Mouse (Mus musculus): Measurements from ENCODE around the gene Fat1.

DNA sequence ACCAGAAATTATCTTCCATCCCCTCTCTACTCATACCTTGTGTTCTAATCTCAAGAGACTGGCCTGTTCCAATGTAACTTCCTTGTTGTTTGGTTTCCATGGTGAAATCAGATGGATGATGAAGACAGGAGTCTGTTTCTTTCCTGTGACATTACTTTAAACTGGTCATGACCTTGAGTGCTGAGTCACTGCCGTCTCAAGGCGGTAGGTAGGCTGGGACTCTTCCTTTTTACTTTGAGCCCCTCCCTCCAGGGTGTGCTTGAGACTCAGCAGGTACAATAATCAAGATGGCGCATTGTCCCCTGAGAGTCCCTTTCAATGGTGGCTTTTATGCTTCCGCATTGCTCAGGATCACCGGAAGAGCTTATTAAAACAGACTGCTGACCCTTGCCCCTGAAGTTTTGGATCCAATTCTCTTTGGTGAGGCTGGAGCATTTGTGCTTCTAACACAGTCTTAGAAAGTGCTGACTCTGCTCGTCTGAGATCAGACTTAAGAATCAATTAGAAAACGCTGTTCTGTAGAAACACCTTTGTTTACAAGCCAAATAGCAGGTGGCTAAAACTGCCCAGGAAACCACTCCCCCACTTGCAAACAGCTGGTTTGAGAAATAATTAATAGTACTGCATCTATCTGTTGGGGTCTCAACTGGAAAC, 14.7 kb upstream of the Fat1 start:
- TF ChIP-seq POLR2A (IDR thresholded peaks at IDR 0.05; ENCODE audit: control insufficient read depth, extremely low read depth, insufficient read depth, low read length, poor library complexity) (no peak), CTCF (IDR thresholded peaks at IDR 0.05; ENCODE audit: borderline replicate concordance, control insufficient read depth, extremely low read depth, insufficient read depth, low read length, poor library complexity) (no peak)
